Comparison of ENCODE assay signal across 8 mouse cellular contexts in the genomic region with DNA sequence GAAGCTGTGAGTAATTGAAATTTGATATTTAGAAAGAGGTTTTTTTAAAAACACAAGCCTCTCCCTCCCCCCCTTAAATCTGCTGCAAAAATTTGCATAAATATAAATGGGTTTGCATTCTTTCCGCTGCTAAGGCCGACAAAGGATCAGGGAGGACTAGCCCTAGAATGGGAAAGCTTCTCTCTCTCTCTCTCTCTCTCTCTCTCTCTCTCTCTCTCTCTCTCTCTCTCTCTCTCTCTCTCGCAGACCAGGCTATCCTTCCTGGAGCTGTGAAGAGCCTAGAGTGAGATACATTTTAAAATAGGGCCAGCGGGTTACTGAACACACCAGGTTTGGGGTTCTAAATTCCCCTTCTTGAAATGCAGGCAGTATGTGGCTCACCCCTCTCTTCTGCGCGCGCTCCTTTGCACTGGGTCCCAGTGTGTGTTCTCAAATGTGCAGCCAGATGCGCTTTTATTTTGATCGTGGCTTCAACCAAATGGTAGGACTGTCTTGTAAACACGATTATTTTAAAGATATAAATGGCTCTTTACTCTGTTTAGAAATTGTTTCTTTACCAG.
DNase-seq lines count a peak whose midpoint lies in the region; ATAC-seq and TF ChIP-seq lines count a peak whose summit lies in the region.

No protein-coding gene starts in this region.

- ATAC-seq in heart, embryonic 12.5 days (ENCODE audit: insufficient number of reproducible peaks, low FRiP score) = peak; percentile 44; the same call in 1 of the 2 replicates
- ATAC-seq in kidney, postnatal 0 days (replicated peaks; ENCODE audit: low FRiP score, low read depth) = 0 out of 2 replicates have a peak, but pooled peaks have one; percentile 23
- peak; percentile 62 for ATAC-seq in lung, embryonic 14.5 days (ENCODE audit: insufficient read depth)
- no peak for ATAC-seq in inflammation-experienced regulatory T-cells, adult 6 months

- H3K4me3 ChIP-seq in heart, embryonic 12.5 days = peak overlapping the region; percentile 74
- H3K4me3 ChIP-seq in kidney, postnatal 0 days (replicated peaks; ENCODE audit: low read depth, low read length) = peak overlapping the region; percentile 64
- H3K4me3 ChIP-seq in lung, embryonic 14.5 days (ENCODE audit: low read depth, low read length) = peak overlapping the region; percentile 54

- peak; percentile 88 for DNase-seq in 416B (ENCODE audit: low read depth)
- peak; percentile 47 for DNase-seq in R1 (ENCODE audit: low read depth, low spot score)
- peak; percentile 81 for DNase-seq in embryo, embryonic 10.5 days (ENCODE audit: low spot score)
- peak; percentile 81 for DNase-seq in kidney, postnatal 0 days (ENCODE audit: low spot score)
- DNase-seq in lung, embryonic 14.5 days = peak; percentile 83
- DNase-seq in ovary, postnatal 10 days (ENCODE audit: low spot score) = peak; percentile 10

- peak overlapping the region; percentile 86 for H3K9ac ChIP-seq in heart, embryonic 12.5 days
- peak overlapping the region; percentile 66 for H3K9ac ChIP-seq in kidney, postnatal 0 days (ENCODE audit: low read depth, low read length)
- peak overlapping the region; percentile 82 for H3K9ac ChIP-seq in lung, embryonic 14.5 days

- WGBS in heart, embryonic 12.5 days = under 1% methylated on average over 10 of the region's 10 CpGs
- under 1% methylated on average over 10 of the region's 10 CpGs for WGBS in kidney, postnatal 0 days
- WGBS in lung, embryonic 14.5 days = 0% methylated on average over 10 of the region's 10 CpGs

- no peaks in the 10 kb centered on the region for H3K36me3 ChIP-seq in heart, embryonic 12.5 days
- H3K36me3 ChIP-seq in kidney, postnatal 0 days (ENCODE audit: insufficient read depth, low read length) = no peaks in the 10 kb centered on the region
- H3K36me3 ChIP-seq in lung, embryonic 14.5 days (ENCODE audit: insufficient read depth) = no peaks in the 10 kb centered on the region

- H3K27me3 ChIP-seq in heart, embryonic 12.5 days (replicated peaks) = no peaks in the 10 kb centered on the region
- H3K27me3 ChIP-seq in kidney, postnatal 0 days (ENCODE audit: insufficient read depth, low read length) = no peaks in the 10 kb centered on the region
- H3K27me3 ChIP-seq in lung, embryonic 14.5 days (ENCODE audit: insufficient read depth, low read length) = no peaks in the 10 kb centered on the region

- H3K27ac ChIP-seq in heart, embryonic 12.5 days (ENCODE audit: poor library complexity, severe bottlenecking) = peak overlapping the region; percentile 96
- H3K27ac ChIP-seq in kidney, postnatal 0 days = peak overlapping the region; percentile 88
- peak overlapping the region; percentile 93 for H3K27ac ChIP-seq in lung, embryonic 14.5 days (ENCODE audit: low read depth)

- H3K9me3 ChIP-seq in heart, embryonic 12.5 days (replicated peaks) = no peaks in the 10 kb centered on the region
- H3K9me3 ChIP-seq in kidney, postnatal 0 days (replicated peaks; ENCODE audit: low read length) = no peaks in the 10 kb centered on the region
- H3K9me3 ChIP-seq in lung, embryonic 14.5 days (ENCODE audit: low read depth, low read length) = no peaks in the 10 kb centered on the region

- TF ChIP-seq CTCF in kidney, postnatal 0 days (IDR thresholded peaks at IDR 0.05; ENCODE audit: low read depth) = no peak
- no peak for TF ChIP-seq CTCF in lung, embryonic 14.5 days (IDR thresholded peaks at IDR 0.05; ENCODE audit: low read depth)

- peaks cover 32% of the 10 kb centered on the region for H3K4me1 ChIP-seq in heart, embryonic 12.5 days (replicated peaks)
- H3K4me1 ChIP-seq in kidney, postnatal 0 days (replicated peaks; ENCODE audit: insufficient read depth, low read length) = peaks cover 11% of the 10 kb centered on the region; the same call in 1 of the 2 replicates
- H3K4me1 ChIP-seq in lung, embryonic 14.5 days (ENCODE audit: insufficient read depth) = peaks cover 7% of the 10 kb centered on the region; the same call in 1 of the 2 replicates

- H3K4me2 ChIP-seq in heart, embryonic 12.5 days = peak overlapping the region; percentile 76
- H3K4me2 ChIP-seq in kidney, postnatal 0 days (ENCODE audit: low read length) = peak overlapping the region; percentile 64
- H3K4me2 ChIP-seq in lung, embryonic 14.5 days = peak overlapping the region; percentile 69

Comparison
In these comparisons a context has a peak if more than half of its experiments do, and no peak if none do; other contexts are left out.
1. DNase-seq: peak in every context shown above with its lines; median percentile 88 in 416B; 83 in lung, embryonic 14.5 days; 81 in embryo, embryonic 10.5 days; 81 in kidney, postnatal 0 days; 47 in R1; 10 in ovary, postnatal 10 days.